Mouse (Mus musculus) right cerebral cortex, adult 2 months (tissue): ENCODE measurements around the gene Cdk8.
"Not testable (repeated sequence)": the region's sequence is repeated elsewhere in the genome, so short reads cannot be mapped to it uniquely, and the experiment has no call there.

Experiments
- DNase-seq, 2 experiments: peaks; one replicate each; pipeline ENCODE4 v3.0.0; 2021 to 2022; ENCODE audit warnings: low spot score in 2 of 2

Gene Cdk8

GRCm38 (mm10) chr5:146230864-146231654, at the start of gene Cdk8:
Cdk8 (plus strand) TSS chr5:146231230.
- peak; percentile 91 to 95 for DNase-seq

DNA sequence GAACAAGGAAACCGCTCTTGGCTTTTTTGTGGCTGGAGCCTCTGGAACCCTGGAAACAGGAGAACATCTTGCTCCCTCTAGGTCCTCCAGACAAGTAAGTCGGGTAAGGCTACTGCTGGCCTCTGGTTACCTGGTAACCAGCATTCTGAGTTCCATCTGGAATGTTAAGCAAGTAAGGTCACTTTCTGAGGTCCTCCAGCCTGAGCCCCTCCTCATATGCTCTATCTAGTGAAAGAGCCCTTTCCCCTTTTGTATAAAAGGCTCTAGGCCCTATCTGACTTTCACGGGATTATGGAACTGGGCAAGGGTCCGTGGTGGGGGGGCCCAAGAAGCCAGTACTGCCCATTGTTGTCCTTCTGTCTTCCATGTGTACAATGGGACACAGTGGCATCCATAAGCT, 45.8 kb upstream of the Cdk8 start, which contains the start of gene 1700001J03Rik:
Gene 1700001J03Rik (minus strand): TSS at position 101 of the 400 bp plus-strand sequence.
- DNase-seq: not testable (repeated sequence)

GRCm38 (mm10) chr5:146187441-146187840, 43.6 kb upstream of the Cdk8 start:
- peak; percentile 68 to 79 for DNase-seq

- no peak for DNase-seq
Observed at GRCm38 (mm10) chr5:146188144-146188543, 42.9 kb upstream of the Cdk8 start.

- no peak for DNase-seq
Observed at GRCm38 (mm10) chr5:146188712-146189111, 42.3 kb upstream of the Cdk8 start.

DNA sequence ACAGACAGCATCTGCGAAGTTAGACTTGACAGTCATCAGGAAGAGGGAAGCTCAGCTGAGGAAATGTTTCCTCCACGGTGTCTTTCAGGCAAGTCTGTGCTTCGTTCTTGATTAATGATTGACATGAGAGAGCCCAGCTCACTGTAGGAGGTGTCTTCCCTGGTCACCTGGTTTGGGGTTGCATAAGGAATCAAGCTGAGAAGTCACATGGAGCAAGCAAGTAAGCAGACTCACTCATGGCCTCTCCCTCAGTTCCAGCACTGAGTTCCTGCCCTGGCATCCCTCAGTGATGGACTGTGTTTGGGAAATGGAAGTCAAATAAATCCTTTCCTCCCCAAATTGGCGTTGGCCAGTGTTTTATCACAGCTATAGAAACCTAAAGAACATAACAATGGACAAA, 40.9 kb upstream of the Cdk8 start:
- DNase-seq: no peak

DNA sequence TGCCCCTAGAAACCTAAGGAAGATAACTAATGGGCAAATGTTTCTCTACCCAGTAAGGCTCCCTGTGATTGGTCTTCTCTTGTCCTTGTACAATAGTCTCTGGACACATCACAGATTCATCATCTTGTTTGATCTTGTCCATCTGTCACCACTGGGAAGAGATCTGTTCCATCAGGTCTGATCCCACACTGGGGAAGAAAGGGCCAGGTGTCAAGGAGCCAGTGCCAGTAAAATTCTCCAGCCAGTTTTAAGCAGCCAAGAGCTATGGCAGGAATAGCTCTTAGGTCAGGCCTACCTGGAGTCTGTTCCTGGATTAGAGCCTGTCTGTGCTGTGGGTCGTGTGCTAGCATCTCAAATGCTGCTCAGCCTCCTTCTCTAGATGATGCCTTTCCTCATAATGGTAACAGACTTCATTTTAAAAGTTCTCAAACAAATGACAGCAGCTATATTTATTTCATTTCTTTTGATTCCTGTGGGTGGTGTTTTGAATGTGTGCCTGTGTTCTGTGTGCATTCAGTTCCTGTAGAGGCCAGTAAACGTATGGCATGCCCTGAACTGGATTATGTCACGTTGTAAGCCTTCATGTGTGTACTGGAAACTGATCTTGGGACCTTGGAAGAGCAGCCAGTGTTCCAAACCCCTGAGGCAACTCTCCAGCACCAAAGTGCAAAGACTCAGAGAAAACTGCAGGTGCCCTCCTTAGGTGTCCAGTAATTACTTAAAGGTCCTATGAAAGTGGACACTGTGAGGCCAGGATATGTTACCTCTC, 40.3 kb upstream of the Cdk8 start:
- no peak for DNase-seq

DNA sequence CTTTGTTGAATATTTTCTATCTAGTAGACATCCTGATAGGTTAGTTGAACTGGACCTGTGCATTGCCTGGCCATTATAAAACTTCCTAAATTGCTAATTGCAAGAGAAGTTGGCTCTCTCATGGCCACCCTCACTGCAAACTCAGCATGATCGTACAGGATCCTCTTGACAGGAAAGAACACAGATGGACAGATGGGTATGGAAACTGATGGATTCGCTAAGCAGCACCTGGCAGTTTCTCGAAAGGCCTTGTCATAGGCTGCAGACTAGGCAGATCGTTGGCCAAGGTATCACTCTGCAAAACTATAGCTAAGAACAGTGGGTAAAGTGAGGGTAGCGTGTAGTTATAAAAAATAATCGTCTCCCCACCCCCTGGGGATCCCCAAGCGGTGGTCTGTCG, 37.7 kb upstream of the Cdk8 start:
- no peak for DNase-seq

DNA sequence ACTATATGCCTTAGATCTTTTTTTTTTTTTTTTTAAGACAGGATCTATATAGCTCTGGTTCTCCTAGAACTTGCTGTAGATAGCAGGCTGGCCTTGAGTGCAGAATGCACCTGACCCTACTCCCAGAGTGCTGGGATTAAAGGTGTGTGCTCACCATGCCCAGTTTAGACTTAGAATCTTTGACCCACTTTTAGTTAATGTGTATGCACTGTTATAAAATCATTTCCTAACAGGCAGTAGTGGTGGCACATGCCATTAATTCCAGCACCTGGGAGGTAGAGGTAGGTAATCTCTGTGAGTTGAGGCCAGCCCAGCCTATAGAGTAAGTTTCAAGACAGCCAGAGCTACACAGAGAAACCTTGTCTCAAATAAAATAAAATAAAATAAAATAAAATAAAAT, 32.0 kb upstream of the Cdk8 start:
- no peak for DNase-seq

DNA sequence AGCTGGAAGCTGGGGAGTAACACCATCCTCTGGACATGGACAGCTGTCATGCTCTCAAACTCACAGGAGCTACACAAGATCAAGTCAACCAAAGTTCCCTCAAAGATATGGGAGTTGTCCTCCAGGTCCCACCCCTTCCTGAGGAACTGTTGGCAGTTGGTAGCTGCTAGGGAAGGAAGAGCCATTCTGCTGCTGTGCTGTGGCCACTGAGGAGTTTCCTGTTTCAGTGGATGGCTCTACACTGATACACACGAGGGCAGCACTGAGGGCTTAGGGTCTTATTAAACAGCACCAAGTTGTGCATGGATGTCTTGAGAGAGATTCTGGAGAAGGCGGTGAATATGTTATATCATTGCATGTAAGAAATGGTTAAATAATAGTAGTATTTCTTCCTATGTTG, 31.5 kb upstream of the Cdk8 start:
- DNase-seq: no peak

DNA sequence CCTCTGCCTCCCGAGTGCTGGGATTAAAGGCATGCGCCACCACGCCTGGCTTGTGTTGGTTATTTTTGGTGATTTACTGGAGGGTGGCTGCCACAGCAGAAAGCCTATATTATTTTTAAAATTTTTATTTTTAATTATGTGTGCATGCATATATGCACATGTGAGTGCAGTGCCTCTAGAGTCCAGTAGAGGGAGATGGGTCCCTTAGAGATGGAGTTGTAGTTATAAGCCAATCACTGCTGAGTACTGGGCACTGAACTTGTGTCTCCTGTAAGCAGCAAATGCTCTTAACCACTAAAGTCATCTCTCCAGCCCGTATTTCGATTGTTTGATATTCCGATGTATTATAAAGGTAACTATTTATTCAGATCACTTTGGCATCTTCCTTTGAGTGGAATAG, 30.4 kb upstream of the Cdk8 start:
- DNase-seq: no peak

- DNase-seq: no peak
Observed at GRCm38 (mm10) chr5:146203921-146204320, 27.1 kb upstream of the Cdk8 start.

DNA sequence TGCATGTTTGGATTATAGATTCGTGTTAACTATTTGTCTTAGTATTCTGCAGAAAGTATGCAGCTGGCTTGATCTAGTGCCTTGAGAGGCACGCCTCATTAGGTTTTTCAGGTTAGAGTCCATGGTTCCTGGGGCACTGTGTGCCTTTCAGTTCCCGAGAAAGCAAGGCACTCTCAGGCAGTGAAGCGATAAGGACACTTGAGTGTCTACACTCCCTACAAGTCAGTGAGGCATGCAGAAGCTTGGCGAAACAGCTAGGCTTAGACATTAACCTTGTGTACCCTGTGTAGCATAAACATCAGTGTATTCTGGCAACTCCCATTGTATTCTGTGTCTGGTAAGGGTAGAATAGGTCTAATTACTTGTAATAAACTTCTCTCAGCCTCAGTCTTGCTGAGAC, 25.5 kb upstream of the Cdk8 start:
- no peak for DNase-seq

- no peak for DNase-seq
Observed at GRCm38 (mm10) chr5:146220501-146220878, 10.5 kb upstream of the Cdk8 start.

DNA sequence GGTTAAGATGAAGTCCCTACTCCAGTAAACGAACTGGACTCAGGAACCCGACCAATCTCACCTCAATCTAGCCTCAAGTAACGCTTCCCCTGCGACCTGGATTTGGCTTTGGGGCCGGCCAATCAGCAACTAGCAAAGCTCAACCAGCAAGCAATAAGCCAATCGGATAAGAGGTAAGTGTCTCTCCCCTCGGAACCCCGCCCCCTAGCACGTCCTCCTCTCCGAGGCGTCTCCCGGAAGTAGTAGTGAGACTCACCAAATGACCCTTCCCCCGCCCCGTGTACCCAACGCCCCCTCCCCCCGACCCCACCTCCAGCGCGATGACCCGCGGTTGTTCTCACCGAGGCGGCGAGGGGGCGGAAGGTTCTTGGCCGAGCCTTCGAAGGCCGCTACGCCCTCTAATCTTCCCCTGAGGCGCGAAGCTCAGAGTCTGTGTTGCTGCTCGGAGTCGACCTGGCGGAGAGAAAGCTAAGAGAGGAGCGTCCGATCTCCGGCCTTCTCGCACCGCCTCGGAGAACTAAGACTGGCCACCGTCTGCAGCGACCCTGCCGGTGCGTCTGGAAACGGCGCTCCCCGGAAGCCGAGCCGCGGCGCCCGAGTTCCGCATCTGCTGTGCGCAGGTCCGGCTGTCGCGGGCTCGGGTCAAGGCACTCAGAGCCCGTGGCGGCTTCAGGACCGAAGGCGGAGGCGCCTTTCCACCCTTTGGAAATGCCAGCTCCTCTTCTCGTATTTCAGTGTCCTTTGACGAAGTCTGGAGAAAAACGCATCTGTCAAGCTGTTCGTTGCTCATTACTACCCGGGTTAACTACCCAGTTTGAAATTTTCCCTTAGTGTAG, 9.9 kb upstream of the Cdk8 start, which contains the start of gene Rnf6:
Gene Rnf6 (minus strand): TSS at position 677 of the 836 bp plus-strand sequence.
- peak; percentile 92 to 93 for DNase-seq

DNA sequence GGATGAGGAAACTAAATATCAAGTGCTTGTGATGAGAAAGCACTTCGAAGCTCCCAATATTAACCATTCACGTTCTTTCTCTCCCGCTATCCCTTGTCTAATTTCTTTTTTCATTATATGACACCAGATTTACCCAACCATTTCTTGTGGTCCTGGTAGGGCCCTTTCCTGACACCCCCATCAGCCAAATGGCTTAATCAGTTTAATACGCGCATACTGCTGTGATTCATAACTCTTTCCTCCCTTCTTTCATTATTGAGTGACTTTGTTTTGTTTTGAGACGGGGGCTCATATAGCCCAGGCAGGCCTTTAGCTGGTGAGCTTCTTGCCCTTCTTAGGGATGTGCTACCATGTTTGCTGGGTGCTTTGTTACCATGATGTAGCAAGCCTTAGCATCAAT, 9.3 kb upstream of the Cdk8 start:
- no peak for DNase-seq

DNA sequence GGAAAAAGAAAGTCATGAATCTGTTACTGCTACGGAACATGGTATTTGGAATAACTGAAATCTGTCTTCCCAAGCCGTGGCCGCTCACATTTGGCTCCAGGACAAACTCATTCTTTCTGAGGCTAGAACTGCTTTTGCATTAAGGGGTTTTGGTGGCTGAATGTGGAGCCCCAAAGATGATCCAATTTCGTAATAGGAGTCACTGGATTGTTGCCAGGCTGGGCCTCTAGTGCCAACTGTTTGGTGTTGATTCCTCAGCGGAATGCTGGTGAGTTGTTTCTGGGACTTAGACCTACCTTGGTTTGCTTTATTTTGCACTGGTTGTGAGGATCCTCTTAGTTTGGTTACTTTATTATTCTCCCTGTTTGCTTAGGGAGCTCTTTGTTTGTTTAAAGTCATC, 7.2 kb upstream of the Cdk8 start:
- DNase-seq: no peak

DNA sequence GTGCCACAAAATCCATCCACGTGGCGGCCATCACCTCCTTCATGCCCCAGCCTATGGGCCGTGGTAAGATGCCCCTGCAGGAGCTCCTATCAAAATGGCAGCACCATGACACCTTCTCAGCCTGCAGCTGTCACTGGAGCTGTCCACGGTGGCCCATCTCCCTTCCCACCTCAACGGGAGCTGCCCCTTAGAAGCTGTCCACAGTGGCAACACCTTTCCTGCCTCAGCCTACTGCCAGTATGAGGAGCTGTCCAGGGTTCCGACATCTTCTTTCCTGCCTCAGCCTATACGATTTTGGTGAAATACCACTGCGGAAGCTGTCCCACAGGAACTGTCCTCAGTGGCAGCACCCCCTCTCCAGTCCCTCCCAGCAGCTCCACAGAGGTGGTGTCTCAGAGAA, 3.5 kb upstream of the Cdk8 start:
- DNase-seq: no peak

- DNase-seq: no peak
Observed at GRCm38 (mm10) chr5:146229869-146230650, 970 bp upstream of the Cdk8 start.

GRCm38 (mm10) chr5:146231655-146231996, 596 bp downstream of the Cdk8 start:
- peak; percentile 36 to 48 for DNase-seq

DNA sequence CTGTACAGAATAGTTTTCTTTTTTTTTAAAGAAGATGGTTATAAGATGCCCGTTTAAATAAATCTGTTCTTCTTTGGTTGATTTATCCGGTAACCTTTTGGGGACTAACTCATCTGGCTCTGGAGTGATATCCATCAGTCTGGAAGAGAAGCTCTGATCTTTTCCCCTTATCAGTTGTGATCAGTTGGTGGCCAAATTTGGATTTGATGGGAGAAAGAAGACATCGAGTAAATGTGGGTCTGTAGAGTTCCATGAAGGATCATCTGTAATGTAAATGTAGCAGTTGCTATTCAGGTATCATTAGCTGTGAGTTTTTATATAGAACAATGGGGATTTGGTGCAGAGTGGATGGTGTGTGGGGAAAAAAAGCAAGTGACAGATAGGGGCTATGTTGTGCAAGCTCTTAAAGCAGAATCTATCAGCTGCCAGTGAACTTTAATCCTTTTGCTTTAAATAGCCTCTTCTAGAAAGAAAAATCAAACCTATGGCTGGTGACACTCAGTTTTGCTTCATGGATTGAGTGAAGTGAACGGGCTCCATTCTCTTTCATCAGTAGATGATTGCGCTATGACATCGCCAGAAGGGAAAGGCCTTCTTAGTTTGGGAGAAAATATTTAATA, 1.1 kb downstream of the Cdk8 start:
- no peak for DNase-seq
